20 mouse cellular contexts compared by ENCODE assay signal in the genomic region with DNA sequence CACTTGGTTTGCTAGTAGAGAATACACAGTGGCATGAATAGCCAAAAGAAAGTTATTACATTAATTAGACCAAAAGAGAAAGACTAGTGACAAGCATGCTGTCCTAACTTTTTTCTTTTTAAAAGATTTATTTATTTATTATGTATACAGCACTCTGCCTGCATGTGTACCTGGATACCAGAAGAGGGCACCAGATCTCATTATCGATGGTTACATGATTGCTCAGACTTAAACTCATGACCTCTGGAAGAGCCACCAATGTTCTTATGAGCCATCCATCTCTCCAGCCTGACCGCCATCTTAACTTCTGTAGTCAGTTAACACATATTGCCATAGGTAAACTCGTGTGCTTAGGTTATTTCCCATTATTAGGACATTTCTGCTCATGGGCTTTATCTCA.
DNase-seq lines count a peak whose midpoint lies in the region; ATAC-seq and TF ChIP-seq lines count a peak whose summit lies in the region.
"Had no signal": no experiment of that assay in that cellular context is flagged by ENCODE, and none has a peak within 500 bp of the region (broad histone marks: within the 10 kb centered on the region; RNA-seq: fewer than 3 reads in every experiment).

No protein-coding gene starts in this region.

- no peak overlapping the region for H3K4me2 ChIP-seq in midbrain, postnatal 0 days (ENCODE audit: low read depth, low read length, poor library complexity, severe bottlenecking)
- H3K4me2 ChIP-seq in midbrain, embryonic 13.5 days (replicated peaks) = no peak overlapping the region
- H3K4me2 ChIP-seq in midbrain, embryonic 15.5 days = no peak overlapping the region
- H3K4me2 ChIP-seq: embryonic facial prominence, embryonic 12.5 days; hindbrain, embryonic 12.5 days; limb, embryonic 13.5 days had no signal

- intact Hi-C loops in heart, adult 2 months (cut with DNase I) = no loop called here
- intact Hi-C loops in heart, postnatal 36 days (cut with DNase I) = no loop called here

- H3K9ac ChIP-seq in heart, adult 2 months (ENCODE audit: low read depth, low read length) = no peak overlapping the region
- no peak overlapping the region for H3K9ac ChIP-seq in midbrain, postnatal 0 days (replicated peaks; ENCODE audit: low read length, poor library complexity, severe bottlenecking)
- H3K9ac ChIP-seq in midbrain, embryonic 13.5 days (replicated peaks) = no peak overlapping the region
- no peak overlapping the region for H3K9ac ChIP-seq in midbrain, embryonic 15.5 days
- H3K9ac ChIP-seq: embryonic facial prominence, embryonic 12.5 days; hindbrain, embryonic 12.5 days; limb, embryonic 13.5 days had no signal

- no peaks in the 10 kb centered on the region for H3K27me3 ChIP-seq in heart, adult 2 months (ENCODE audit: control insufficient read depth, insufficient read depth, low read length)
- no peaks in the 10 kb centered on the region for H3K27me3 ChIP-seq in midbrain, postnatal 0 days (ENCODE audit: insufficient read depth, low read length)
- H3K27me3 ChIP-seq in midbrain, embryonic 13.5 days = no peaks in the 10 kb centered on the region
- no peaks in the 10 kb centered on the region for H3K27me3 ChIP-seq in midbrain, embryonic 15.5 days (replicated peaks)
- H3K27me3 ChIP-seq: embryonic facial prominence, embryonic 12.5 days; hindbrain, embryonic 12.5 days; limb, embryonic 13.5 days had no signal

- TF ChIP-seq POLR2A in heart, adult 2 months (IDR thresholded peaks at IDR 0.05; ENCODE audit: insufficient read depth, low read depth, low read length) = no peak

- peak; percentile 34 for TF ChIP-seq CTCF in heart, adult 2 months (IDR thresholded peaks at IDR 0.05)
- peak; percentile 19; the same call in 1 of the 2 replicates for TF ChIP-seq CTCF in midbrain, postnatal 0 days (IDR thresholded peaks at IDR 0.05)

- H3K36me3 ChIP-seq in heart, adult 2 months (ENCODE audit: control insufficient read depth, insufficient read depth, low read length) = no peaks in the 10 kb centered on the region; the same call in 1 of the 2 replicates
- H3K36me3 ChIP-seq in midbrain, postnatal 0 days (ENCODE audit: insufficient read depth, low read length) = no peaks in the 10 kb centered on the region
- H3K36me3 ChIP-seq in midbrain, embryonic 13.5 days = no peaks in the 10 kb centered on the region
- no peaks in the 10 kb centered on the region for H3K36me3 ChIP-seq in midbrain, embryonic 15.5 days (replicated peaks)
- H3K36me3 ChIP-seq: embryonic facial prominence, embryonic 12.5 days; hindbrain, embryonic 12.5 days had no signal

- DNase-seq in heart, adult 2 months = no peak
- no peak for DNase-seq in heart, postnatal 36 days
- no peak for DNase-seq in midbrain, postnatal 0 days (ENCODE audit: low spot score)
- DNase-seq in ovary, postnatal 36 days (ENCODE audit: low spot score) = no peak
- DNase-seq in frontal cortex, postnatal 10 days (ENCODE audit: low spot score in 2 of 2) = no peak
- DNase-seq: adrenal gland, postnatal 14 days; B cell, adult 2 months; cerebellum, adult 2 months; gastrocnemius, postnatal 25 days; kidney, adult 18-20 months; kidney, postnatal 25 days; retina, postnatal 1 day; right cerebral cortex, postnatal 4 days; thymus, postnatal 4 days had no signal

- H3K79me2 ChIP-seq in heart, adult 2 months (replicated peaks; ENCODE audit: control insufficient read depth, insufficient read depth, low read length) = no peaks in the 10 kb centered on the region

- H3K4me3 ChIP-seq in heart, adult 2 months = no peak overlapping the region
- no peak overlapping the region for H3K4me3 ChIP-seq in midbrain, postnatal 0 days (ENCODE audit: low read depth, low read length)
- no peak overlapping the region for H3K4me3 ChIP-seq in midbrain, embryonic 13.5 days (replicated peaks)
- no peak overlapping the region for H3K4me3 ChIP-seq in midbrain, embryonic 15.5 days
- H3K4me3 ChIP-seq: embryonic facial prominence, embryonic 12.5 days; hindbrain, embryonic 12.5 days; limb, embryonic 13.5 days had no signal

- TF ChIP-seq EP300 in heart, adult 2 months (IDR thresholded peaks at IDR 0.05; ENCODE audit: insufficient read depth, low read depth, low read length) = no peak

- no peak for ATAC-seq in midbrain, postnatal 0 days (ENCODE audit: low FRiP score)
- ATAC-seq in midbrain, embryonic 13.5 days = no peak
- ATAC-seq in erythroblast, adult 5-6 weeks (replicated peaks; ENCODE audit: low FRiP score, poor library complexity, severe bottlenecking) = peak; percentile 65
- ATAC-seq in midbrain, embryonic 15.5 days (replicated peaks) = no peak

- 96% methylated on average over 3 of the region's 3 CpGs for WGBS in heart, adult 2 months
- 91% methylated on average over 3 of the region's 3 CpGs for WGBS in midbrain, postnatal 0 days
- WGBS in midbrain, embryonic 13.5 days = 97% methylated on average over 3 of the region's 3 CpGs
- 94% methylated on average over 3 of the region's 3 CpGs for WGBS in midbrain, embryonic 15.5 days

- no peaks in the 10 kb centered on the region for H3K9me3 ChIP-seq in midbrain, postnatal 0 days (ENCODE audit: low read length)
- H3K9me3 ChIP-seq in midbrain, embryonic 13.5 days = no peaks in the 10 kb centered on the region
- H3K9me3 ChIP-seq in midbrain, embryonic 15.5 days = no peaks in the 10 kb centered on the region
- H3K9me3 ChIP-seq: embryonic facial prominence, embryonic 12.5 days; hindbrain, embryonic 12.5 days; limb, embryonic 13.5 days had no signal

- H3K27ac ChIP-seq in heart, adult 2 months = no peak overlapping the region
- H3K27ac ChIP-seq in midbrain, postnatal 0 days (ENCODE audit: low read depth, low read length) = no peak overlapping the region
- no peak overlapping the region for H3K27ac ChIP-seq in midbrain, embryonic 13.5 days
- no peak overlapping the region for H3K27ac ChIP-seq in midbrain, embryonic 15.5 days
- H3K27ac ChIP-seq: embryonic facial prominence, embryonic 12.5 days; hindbrain, embryonic 12.5 days; limb, embryonic 13.5 days had no signal

- 0 out of 2 replicates have a peak, but pooled peaks cover 1% of the 10 kb centered on the region for H3K4me1 ChIP-seq in heart, adult 2 months (ENCODE audit: control insufficient read depth, insufficient read depth, low read length)
- H3K4me1 ChIP-seq in midbrain, postnatal 0 days (ENCODE audit: insufficient read depth, low read length) = no peaks in the 10 kb centered on the region
- H3K4me1 ChIP-seq in midbrain, embryonic 13.5 days (replicated peaks) = no peaks in the 10 kb centered on the region
- no peaks in the 10 kb centered on the region for H3K4me1 ChIP-seq in midbrain, embryonic 15.5 days
- H3K4me1 ChIP-seq: embryonic facial prominence, embryonic 12.5 days; hindbrain, embryonic 12.5 days; limb, embryonic 13.5 days had no signal
